Mouse (Mus musculus) stomach, embryonic 16.5 days (tissue): Measurements from ENCODE around the gene Taf4. TPM values are rescaled to one million over a fixed set of nuclear protein-coding genes. Genes with fewer than 3 reads are reported as not detected.

Experiments
- ATAC-seq: fragments of 200-750 bp; cut with Nextera tagmentation; 2 replicates; pipeline ENCODE4 v1.8.0; 2017; ENCODE audit warnings: moderate number of reproducible peaks, moderate TSS enrichment; ENCODE audit not compliant: insufficient read depth, low FRiP score
- H3K27ac ChIP-seq: fragments of 300-500 bp; sonication (generic); 2 replicates; pipeline ENCODE4 v1.5.1; 2014; ENCODE audit warnings: low read length
- H3K27me3 ChIP-seq: fragments of 300-500 bp; sonication (generic); 2 replicates; pipeline ENCODE4 v1.6.1; 2014; ENCODE audit warnings: low read length, control low read depth, mixed read lengths; ENCODE audit not compliant: control insufficient read depth, insufficient read depth
- H3K36me3 ChIP-seq: fragments of 300-500 bp; sonication (generic); 2 replicates; pipeline ENCODE4 v1.6.1; 2014; ENCODE audit warnings: low read length; ENCODE audit not compliant: control insufficient read depth, insufficient read depth
- H3K4me1 ChIP-seq: fragments of 300-500 bp; sonication (generic); 2 replicates; pipeline ENCODE4 v1.6.1; 2014; ENCODE audit warnings: low read length, control low read depth, mixed read lengths; ENCODE audit not compliant: control insufficient read depth, insufficient read depth
- H3K4me2 ChIP-seq: fragments of 300-500 bp; sonication (generic); 2 replicates; pipeline ENCODE4 v1.6.1; 2014; ENCODE audit warnings: low read depth, low read length, mixed read lengths
- H3K4me3 ChIP-seq: fragments of 300-500 bp; sonication (generic); replicated peaks from 2 replicates; pipeline ENCODE4 v1.5.1; 2014; ENCODE audit warnings: mild to moderate bottlenecking, low read length
- H3K9ac ChIP-seq: fragments of 300-500 bp; sonication (generic); 2 replicates; pipeline ENCODE4 v1.6.1; 2014; ENCODE audit warnings: low read length
- H3K9me3 ChIP-seq: fragments of 300-500 bp; sonication (generic); replicated peaks from 2 replicates; pipeline ENCODE4 v1.6.1; 2016; ENCODE audit warnings: low read length, control low read depth; ENCODE audit not compliant: control insufficient read depth
- WGBS: fragments of 180-500 bp; shearing (Covaris S2); extraction: QIAGEN DNeasy Blood & Tissue Kit; methylation state at CpG from one replicate; pipeline ENCODE4 v1.1.7; 2014; 5-methylcytosine and 5-hydroxymethylcytosine counted together
- polyA plus RNA-seq: library from polyadenylated mRNA; unstranded; fragments of >200 nt; fragmentation: Nextera tagmentation; extraction: Ambion mirVana; gene quantifications from 2 replicates; pipeline ENCODE4 v1.2.1, GENCODE M21; 2015

Gene Taf4
- polyA plus RNA-seq, 1 experiment from 2014 or later, result 3.2 TPM

- Histone ChIP-seq H3K4me3 (no peak overlapping the region), H3K4me1 (no peaks in the 10 kb centered on the region), H3K4me2 (no peak overlapping the region), H3K9ac (no peak overlapping the region), H3K27me3 (no peaks in the 10 kb centered on the region), H3K36me3 (no peaks in the 10 kb centered on the region; the same call in 1 of the 2 replicates), H3K9me3 (no peaks in the 10 kb centered on the region), H3K27ac (no peak overlapping the region)
- WGBS, result 74% methylated on average over 3 of the region's 3 CpGs
- ATAC-seq, result no peak
These were observed 42.3 kb downstream of the Taf4 start for GRCm38 (mm10) chr2:179934165-179934564.

DNA sequence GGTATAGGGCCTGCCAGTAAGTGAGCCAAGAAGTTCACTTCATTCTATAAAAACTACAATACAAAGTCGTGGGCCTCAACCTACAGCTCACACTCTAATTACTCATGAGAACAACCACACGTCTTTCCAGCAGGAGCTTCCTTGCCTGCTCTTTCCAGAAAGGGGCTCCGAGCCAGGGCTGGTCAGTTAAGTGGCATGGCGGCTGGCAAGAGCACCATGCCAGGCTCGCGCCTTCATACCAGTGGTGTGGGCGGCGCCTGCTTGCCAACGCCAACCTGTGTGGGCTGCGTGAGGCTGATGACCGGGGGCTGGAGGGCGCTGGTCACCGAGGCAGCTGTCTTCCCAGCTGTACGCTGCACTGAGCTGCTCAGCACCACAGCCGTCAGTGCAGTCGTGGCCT is 44.7 kb downstream of the Taf4 start:
- H3K36me3 ChIP-seq, result no peaks in the 10 kb centered on the region; the same call in none of the 2 replicates
- no peaks in the 10 kb centered on the region for H3K27me3 ChIP-seq
- H3K9ac ChIP-seq, result no peak overlapping the region
- no peaks in the 10 kb centered on the region for H3K4me1 ChIP-seq
- H3K4me3 ChIP-seq, result no peak overlapping the region
- H3K27ac ChIP-seq, result no peak overlapping the region
- ATAC-seq, result no peak
- H3K9me3 ChIP-seq, result no peaks in the 10 kb centered on the region
- H3K4me2 ChIP-seq, result no peak overlapping the region
- WGBS, result 87% methylated on average over 16 of the region's 16 CpGs

DNA sequence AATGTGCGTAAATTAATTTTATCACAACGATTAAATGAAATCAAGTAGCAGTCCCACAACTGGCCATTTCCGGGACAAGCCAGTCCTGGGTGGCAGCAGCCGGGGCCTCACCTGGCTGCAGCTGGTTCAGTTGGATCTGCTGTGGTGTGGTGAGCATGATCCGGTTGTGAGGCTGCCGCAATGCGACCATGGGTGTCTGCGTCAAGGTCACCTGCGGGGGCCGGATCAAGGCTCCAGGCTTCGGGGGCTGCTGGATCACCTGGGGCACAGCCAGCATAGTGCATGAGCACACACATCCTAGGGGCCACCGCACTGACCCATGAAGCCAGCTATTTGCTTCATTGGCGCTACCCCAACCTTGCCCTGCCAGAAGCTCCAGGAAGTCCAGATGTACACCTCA is 47.3 kb downstream of the Taf4 start:
- H3K4me1 ChIP-seq, result no peaks in the 10 kb centered on the region
- 94% methylated on average over 13 of the region's 13 CpGs for WGBS
- H3K4me3 ChIP-seq, result no peak overlapping the region
- no peak for ATAC-seq
- H3K36me3 ChIP-seq, result peaks cover under 1% of the 10 kb centered on the region
- no peak overlapping the region for H3K9ac ChIP-seq
- H3K27me3 ChIP-seq, result no peaks in the 10 kb centered on the region
- H3K27ac ChIP-seq, result no peak overlapping the region
- H3K9me3 ChIP-seq, result no peaks in the 10 kb centered on the region
- no peak overlapping the region for H3K4me2 ChIP-seq

DNA sequence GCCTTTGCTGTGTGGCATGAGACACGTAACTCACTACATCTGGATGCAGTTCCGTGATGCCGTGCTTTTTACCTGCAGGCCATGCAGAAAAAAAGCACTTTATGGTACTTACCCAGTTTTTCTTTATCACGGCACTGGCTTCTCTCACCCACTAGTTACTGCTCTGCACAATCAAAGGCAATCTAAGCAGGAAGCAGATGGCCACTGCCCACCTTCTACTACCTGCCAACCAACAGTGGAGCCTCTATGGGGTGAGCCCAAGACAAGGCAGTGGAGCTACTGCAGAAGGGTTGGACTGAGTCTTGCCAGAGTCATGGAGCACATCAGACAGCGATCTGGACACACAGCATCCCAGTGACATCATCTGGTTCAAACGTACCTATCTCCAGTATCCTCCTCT is 52.4 kb downstream of the Taf4 start:
- Histone ChIP-seq H3K9ac (no peak overlapping the region), H3K27me3 (no peaks in the 10 kb centered on the region), H3K4me3 (no peak overlapping the region), H3K36me3 (peaks cover 21% of the 10 kb centered on the region), H3K27ac (no peak overlapping the region), H3K4me1 (no peaks in the 10 kb centered on the region), H3K4me2 (no peak overlapping the region), H3K9me3 (0 out of 2 replicates have a peak, but pooled peaks cover 5% of the 10 kb centered on the region)
- WGBS, result 94% methylated on average over 6 of the region's 6 CpGs
- no peak for ATAC-seq

DNA sequence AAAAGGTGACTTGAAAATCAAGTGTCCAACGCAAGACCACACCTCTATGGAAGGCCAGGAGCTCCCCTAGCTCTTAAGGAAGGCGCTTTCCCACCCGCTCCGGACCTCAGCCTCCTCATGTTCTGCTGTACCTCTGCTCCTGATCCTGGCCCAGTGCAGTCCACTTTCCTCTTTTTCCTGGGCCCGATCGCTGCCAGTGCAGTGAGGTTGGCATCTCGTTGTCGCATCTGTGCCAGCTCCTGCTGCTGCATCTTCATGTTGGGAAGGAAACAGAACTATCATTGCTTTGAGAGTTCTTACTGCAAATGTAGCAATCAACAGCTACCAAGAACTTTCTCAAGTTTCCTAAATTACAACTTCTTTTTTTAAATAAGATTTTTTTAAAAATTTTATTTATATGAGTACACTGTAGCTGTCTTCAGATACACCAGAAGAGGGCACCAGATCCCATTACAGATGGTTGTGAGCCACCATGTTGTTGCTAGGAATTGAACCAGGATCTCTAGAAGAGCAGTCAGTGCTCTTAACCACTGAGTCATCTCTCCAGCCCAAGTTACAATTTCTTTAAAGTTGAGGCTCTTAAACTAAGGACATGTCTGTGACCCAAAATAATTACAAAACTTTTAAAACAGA is 55.3 kb downstream of the Taf4 start:
- Histone ChIP-seq H3K4me1 (no peaks in the 10 kb centered on the region), H3K27me3 (no peaks in the 10 kb centered on the region), H3K9ac (no peak overlapping the region), H3K9me3 (0 out of 2 replicates have a peak, but pooled peaks cover 5% of the 10 kb centered on the region), H3K4me3 (no peak overlapping the region), H3K27ac (no peak overlapping the region), H3K4me2 (no peak overlapping the region), H3K36me3 (peaks cover 21% of the 10 kb centered on the region)
- no peak for ATAC-seq
- WGBS, result 95% methylated on average over 8 of the region's 8 CpGs

GRCm38 (mm10) chr2:179920042-179920441 is 56.4 kb downstream of the Taf4 start:
- Histone ChIP-seq H3K9ac (no peak overlapping the region), H3K36me3 (peaks cover 21% of the 10 kb centered on the region), H3K9me3 (0 out of 2 replicates have a peak, but pooled peaks cover 5% of the 10 kb centered on the region), H3K27ac (no peak overlapping the region), H3K4me2 (no peak overlapping the region), H3K4me3 (no peak overlapping the region), H3K27me3 (no peaks in the 10 kb centered on the region), H3K4me1 (no peaks in the 10 kb centered on the region)
- no peak for ATAC-seq
- WGBS, result 62% methylated on average over 4 of the region's 4 CpGs

DNA sequence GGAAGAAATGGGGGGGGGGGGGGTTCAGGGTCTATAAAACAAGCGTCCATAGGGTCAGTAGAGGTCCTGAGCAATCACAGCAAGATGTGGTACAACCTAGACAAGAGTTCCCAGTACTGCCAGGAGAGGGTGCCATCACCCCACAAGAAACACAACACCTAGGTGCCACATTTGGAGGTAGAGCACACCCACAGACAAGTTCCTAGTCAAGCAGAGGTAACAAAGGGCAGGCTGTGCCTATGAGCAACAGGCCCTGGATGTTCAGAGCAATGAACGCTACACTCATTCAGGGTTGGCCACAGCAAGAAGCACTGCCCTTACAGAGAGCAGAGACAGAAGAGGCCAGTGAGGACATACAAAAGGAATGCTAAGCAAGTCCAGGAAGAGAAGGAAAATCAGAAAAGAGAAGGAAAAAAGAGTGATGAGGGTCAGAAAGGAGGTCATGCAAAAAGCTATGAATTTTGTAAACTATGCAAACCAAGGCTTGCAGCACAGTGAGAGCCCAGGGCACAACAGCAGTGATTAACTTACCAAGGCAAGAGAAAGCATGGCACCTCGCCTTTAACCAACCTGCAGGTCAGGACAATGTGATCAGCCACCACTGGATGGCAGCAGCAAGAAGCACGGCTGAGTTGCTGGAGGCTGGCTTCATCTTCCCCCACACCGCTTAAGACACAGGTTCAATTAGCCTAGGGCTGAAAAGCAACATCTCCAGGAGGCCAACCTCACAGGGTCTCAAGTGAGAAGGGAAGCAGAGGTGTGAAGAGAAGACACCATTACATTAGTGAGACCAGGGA is 59.4 kb downstream of the Taf4 start:
- Histone ChIP-seq H3K4me2 (no peak overlapping the region), H3K36me3 (peaks cover 13% of the 10 kb centered on the region), H3K9ac (no peak overlapping the region), H3K4me1 (no peaks in the 10 kb centered on the region), H3K27ac (no peak overlapping the region), H3K9me3 (0 out of 2 replicates have a peak, but pooled peaks cover 5% of the 10 kb centered on the region), H3K27me3 (no peaks in the 10 kb centered on the region), H3K4me3 (no peak overlapping the region)
- WGBS, result 26% methylated on average over 4 of the region's 5 CpGs
- ATAC-seq, result peak; percentile 75

DNA sequence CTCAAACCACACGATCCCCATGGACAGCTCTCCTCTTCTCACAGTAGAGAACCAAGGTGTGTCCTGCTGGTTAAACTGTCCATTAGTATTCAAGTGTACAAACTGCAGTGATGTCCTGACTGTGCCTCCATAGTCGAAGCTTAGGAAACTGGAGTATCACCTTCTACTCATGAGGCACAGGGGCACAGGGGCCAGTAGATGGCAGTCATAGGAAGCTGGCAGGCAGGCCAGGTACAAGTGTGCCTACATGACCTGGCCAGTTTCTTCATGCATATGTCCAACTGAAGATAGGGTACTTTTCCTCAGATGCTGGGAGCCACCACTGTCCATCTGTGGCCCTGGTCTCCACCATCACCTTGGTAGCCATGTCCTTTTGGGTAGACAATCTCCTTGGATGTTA is 62.2 kb downstream of the Taf4 start:
- H3K27ac ChIP-seq, result no peak overlapping the region
- no peaks in the 10 kb centered on the region for H3K9me3 ChIP-seq
- no peak overlapping the region for H3K4me2 ChIP-seq
- no peak overlapping the region for H3K9ac ChIP-seq
- no peak for ATAC-seq
- H3K36me3 ChIP-seq, result peaks cover 11% of the 10 kb centered on the region; the same call in 1 of the 2 replicates
- H3K4me3 ChIP-seq, result no peak overlapping the region
- H3K4me1 ChIP-seq, result no peaks in the 10 kb centered on the region
- WGBS, result 77% methylated on average over 2 of the region's 2 CpGs
- no peaks in the 10 kb centered on the region for H3K27me3 ChIP-seq

DNA sequence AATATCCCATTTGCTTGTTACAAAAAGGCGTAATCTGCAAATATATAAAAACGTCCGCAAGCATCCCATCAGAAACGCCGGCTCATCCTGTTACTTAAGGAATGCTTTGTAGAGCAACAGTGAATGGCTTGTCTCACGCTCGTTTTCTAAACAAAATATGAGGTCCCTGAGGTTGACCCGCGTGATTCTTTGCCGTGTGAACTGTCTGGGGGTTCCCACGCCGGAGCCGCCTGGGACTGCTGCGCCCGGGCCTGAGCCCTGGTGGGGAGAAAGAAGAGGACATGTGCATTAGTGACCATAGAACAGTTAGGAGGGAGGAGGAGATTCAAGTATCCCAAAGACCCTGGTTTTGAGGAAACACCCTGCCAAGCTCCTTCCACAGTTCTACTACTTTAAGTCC is 63.1 kb downstream of the Taf4 start:
- no peaks in the 10 kb centered on the region for H3K9me3 ChIP-seq
- no peak overlapping the region for H3K4me2 ChIP-seq
- H3K4me1 ChIP-seq, result no peaks in the 10 kb centered on the region
- H3K9ac ChIP-seq, result no peak overlapping the region
- H3K4me3 ChIP-seq, result no peak overlapping the region
- no peak overlapping the region for H3K27ac ChIP-seq
- ATAC-seq, result no peak
- no peaks in the 10 kb centered on the region for H3K27me3 ChIP-seq
- peaks cover 11% of the 10 kb centered on the region; the same call in 1 of the 2 replicates for H3K36me3 ChIP-seq
- 76% methylated on average over 15 of the region's 15 CpGs for WGBS
